Mouse (Mus musculus) cerebellum, adult 2 months (tissue): ENCODE data around the gene Tmem104.

Source experiments
- CTCF ChIP-seq: fragments of 200-500 bp; IDR thresholded peaks from 2 replicates; pipeline ENCODE4 v1.5.1; 2011; ENCODE audit warnings: low read depth, mild to moderate bottlenecking, control low read depth, low read length, moderate library complexity, borderline replicate concordance; ENCODE audit not compliant: insufficient read depth
- POLR2A ChIP-seq: fragments of 200-500 bp; IDR thresholded peaks from 2 replicates; pipeline ENCODE4 v1.6.1; 2011; ENCODE audit warnings: low read length, control low read depth, borderline replicate concordance; ENCODE audit not compliant: insufficient read depth

DNA sequence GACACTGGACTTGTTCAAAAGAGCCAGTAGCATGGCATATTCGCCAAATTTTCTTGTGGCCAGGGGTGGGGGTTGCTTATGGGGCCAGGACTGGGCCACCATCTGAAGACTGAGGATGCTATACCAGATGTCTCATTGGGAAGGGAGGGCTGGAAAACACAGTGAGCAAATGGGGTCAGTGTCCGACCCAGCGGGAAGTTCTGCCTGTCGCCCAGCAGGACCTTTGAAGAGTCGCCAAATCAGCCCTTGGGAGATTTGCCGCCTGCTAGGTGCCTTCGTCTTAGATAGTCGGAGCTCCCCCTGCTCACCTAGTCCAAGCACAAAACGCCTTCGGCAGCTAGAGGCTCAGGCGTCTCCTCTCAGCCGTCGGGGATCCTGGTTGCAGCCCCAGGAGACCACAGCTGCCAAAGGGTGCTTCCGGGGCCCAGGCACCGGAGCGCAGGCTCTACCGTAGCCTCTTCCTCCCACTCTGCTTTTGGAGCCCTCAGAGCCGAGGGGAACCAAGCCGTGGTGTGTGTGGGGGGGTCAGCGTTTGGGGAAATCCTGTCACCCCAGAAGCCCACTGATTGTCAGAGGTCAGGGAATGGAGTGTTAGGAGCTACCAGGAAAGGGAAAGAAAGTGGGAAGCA lies 78.6 kb downstream of the Tmem104 start:
- TF ChIP-seq POLR2A (peak; percentile 19; the same call in 1 of the 2 replicates), CTCF (no peak)
